Mouse (Mus musculus) layer of hippocampus, adult 8-10 months (tissue): ENCODE measurements around the gene Gm28919. TPM values are rescaled to one million over a fixed set of nuclear protein-coding genes. Genes with fewer than 3 reads are reported as not detected.
"Not testable (repeated sequence)": the region's sequence is repeated elsewhere in the genome, so short reads cannot be mapped to it uniquely, and the experiment has no call there.

Experiments used
- DNase-seq, 2 experiments: peaks; one replicate each; pipeline ENCODE4 v3.0.0; 2022; ENCODE audit warnings: low spot score in 2 of 2
- total RNA-seq, 4 experiments: library from RNA; stranded (reverse); gene quantifications; 2 replicates each; pipeline ENCODE4 v1.2.4; 2022

Gene Gm28919
- total RNA-seq, result not detected

DNA sequence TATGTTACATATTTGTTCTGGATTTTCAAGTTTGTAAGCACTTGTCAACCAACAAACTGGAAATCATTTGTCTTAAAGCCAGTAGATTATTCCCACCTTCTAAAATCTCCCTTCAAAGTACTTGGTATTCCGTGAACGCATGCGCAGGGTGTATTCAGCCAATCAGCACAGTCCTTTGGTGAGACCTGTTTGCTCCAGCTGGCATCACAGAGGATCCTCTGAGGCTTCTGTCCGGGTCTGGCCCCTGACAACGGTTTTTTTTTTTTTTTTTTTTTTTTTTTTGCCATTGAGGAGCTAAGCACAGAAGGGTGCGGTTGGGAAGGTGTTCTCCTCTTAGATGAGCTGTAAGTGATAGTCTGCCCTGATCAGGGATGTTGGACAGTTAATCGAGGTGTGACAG, at the start of gene Gm28919:
Gene Gm28919 (plus strand): TSS at position 301 of the 400 bp plus-strand sequence.
- not testable (repeated sequence) for DNase-seq

Other genes with a start within 250 kb of the Gm28919 start
- not detected for gene Gm21719, start 99.3 kb downstream of the Gm28919 start, total RNA-seq